Mouse (Mus musculus): ENCODE results near the gene Spire2. TPM values are rescaled to one million over a fixed set of nuclear protein-coding genes. Genes with fewer than 3 reads are reported as not detected.
"Not testable (repeated sequence)": the region's sequence is repeated elsewhere in the genome, so short reads cannot be mapped to it uniquely, and the experiment has no call there.

The Spire2 gene
- 5.4 and 5.9 TPM in 2 replicates for polyA plus RNA-seq (2015; fragmentation: Nextera tagmentation; extraction: Ambion mirVana)

GRCm38 (mm10) chr8:123332262-123333090, at the start of gene Spire2:
Gene Spire2 (plus strand): TSS chr8:123332713.
- Histone ChIP-seq H3K4me2 (peak within 1 kb of the TSS; percentile 96), H3K9me3 (no peaks in the 10 kb centered on the region), H3K4me1 (peaks cover 11% of the 10 kb centered on the region; the same call in 1 of the 2 replicates), H3K27ac (peak within 1 kb of the TSS; percentile 21; the same call in 1 of the 2 replicates), H3K9ac (peak within 1 kb of the TSS; percentile 19; the same call in 1 of the 2 replicates), H3K27me3 (replicated peaks) (0 out of 2 replicates have a peak, but pooled peaks cover 12% of the 10 kb centered on the region), H3K4me3 (replicated peaks) (peak within 1 kb of the TSS; percentile 60), H3K36me3 (no peaks in the 10 kb centered on the region)
- WGBS, result under 1% methylated on average over 45 of the region's 85 CpGs
- ATAC-seq (ENCODE audit: insufficient read depth, low FRiP score, low read depth), result peak; percentile 78

DNA sequence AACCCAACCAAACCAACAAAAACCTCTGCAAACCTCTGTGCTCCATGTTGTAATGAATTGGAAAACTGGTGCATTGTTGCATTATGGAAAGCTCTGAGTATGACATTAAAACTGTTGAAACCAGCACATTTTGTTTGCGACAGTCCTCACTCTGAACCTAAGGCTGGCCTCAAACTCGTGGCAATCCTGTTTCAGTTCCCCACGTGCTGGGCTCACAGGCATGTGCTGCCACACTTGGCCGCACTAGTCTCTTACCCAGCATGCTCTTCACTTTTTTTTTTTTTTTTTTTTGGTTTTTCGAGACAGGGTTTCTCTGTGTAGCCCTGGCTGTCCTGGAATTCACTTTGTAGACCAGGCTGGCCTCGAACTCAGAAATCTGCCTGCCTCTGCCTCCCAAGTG, 49.5 kb upstream of the Spire2 start:
- ATAC-seq (ENCODE audit: insufficient read depth, low FRiP score, low read depth); H3K4me3 ChIP-seq (replicated peaks): not testable (repeated sequence)
- WGBS, result 90% methylated on average over 5 of the region's 6 CpGs

GRCm38 (mm10) chr8:123283991-123284390, 48.5 kb upstream of the Spire2 start:
- Histone ChIP-seq H3K9ac (no peak overlapping the region), H3K27ac (no peak overlapping the region), H3K27me3 (replicated peaks) (no peaks in the 10 kb centered on the region), H3K9me3 (no peaks in the 10 kb centered on the region), H3K4me1 (no peaks in the 10 kb centered on the region), H3K4me3 (replicated peaks) (no peak overlapping the region), H3K4me2 (no peak overlapping the region), H3K36me3 (0 out of 2 replicates have a peak, but pooled peaks cover 10% of the 10 kb centered on the region)
- 83% methylated on average over 7 of the region's 7 CpGs for WGBS
- ATAC-seq (ENCODE audit: insufficient read depth, low FRiP score, low read depth), result no peak

More for the DNA sequence above, 49.5 kb upstream of the Spire2 start:
- H3K4me1 ChIP-seq; H3K9ac ChIP-seq; H3K27ac ChIP-seq; H3K36me3 ChIP-seq; H3K9me3 ChIP-seq; H3K27me3 ChIP-seq (replicated peaks); H3K4me2 ChIP-seq: not testable (repeated sequence)

DNA sequence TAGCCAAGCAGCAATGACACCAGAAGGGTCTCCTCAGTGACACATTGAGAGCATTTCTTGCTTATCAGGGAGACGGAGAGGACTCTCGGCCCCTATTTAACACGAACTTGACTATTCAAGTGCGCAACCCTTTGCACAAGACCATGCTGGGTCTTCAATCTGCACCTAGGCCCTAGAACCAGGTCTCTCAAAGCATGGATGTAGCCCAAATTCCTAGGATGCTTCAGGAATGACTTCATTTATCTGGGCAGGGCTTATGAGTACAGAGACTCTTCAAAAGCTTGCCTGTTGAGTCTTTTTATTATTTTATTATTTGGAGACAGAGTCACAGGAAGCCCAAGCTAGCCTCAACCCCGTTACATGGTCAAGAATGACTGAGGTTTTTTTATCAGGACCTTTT, 48.0 kb upstream of the Spire2 start:
- Histone ChIP-seq H3K27me3 (replicated peaks) (no peaks in the 10 kb centered on the region), H3K36me3 (0 out of 2 replicates have a peak, but pooled peaks cover 10% of the 10 kb centered on the region), H3K27ac (no peak overlapping the region), H3K4me2 (no peak overlapping the region), H3K4me3 (replicated peaks) (no peak overlapping the region), H3K9ac (no peak overlapping the region), H3K9me3 (no peaks in the 10 kb centered on the region), H3K4me1 (no peaks in the 10 kb centered on the region)
- WGBS, result 88% methylated on average over 5 of the region's 5 CpGs
- ATAC-seq (ENCODE audit: insufficient read depth, low FRiP score, low read depth), result no peak

DNA sequence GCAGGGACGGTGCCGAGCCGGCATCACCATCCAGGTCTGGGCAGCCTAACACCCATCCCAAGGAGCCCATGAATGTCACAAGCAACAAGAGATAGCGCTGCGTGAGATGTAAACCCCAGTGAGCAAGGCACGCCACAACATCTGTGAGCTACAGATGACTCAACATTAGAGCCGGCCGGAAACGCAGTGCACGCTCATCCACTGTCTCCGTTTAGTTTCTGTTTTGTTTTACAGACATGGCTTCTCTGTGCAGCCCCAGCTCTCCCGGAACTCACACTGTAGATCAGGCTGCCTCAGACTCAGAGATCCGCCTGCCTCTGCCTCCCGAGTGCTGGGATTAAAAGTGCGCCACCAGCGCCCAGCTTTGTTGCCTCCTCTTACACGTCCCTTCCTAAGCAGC, 45.2 kb upstream of the Spire2 start:
- no peak for ATAC-seq (ENCODE audit: insufficient read depth, low FRiP score, low read depth)
- 0 out of 2 replicates have a peak, but pooled peaks cover 8% of the 10 kb centered on the region for H3K36me3 ChIP-seq
- 94% methylated on average over 17 of the region's 17 CpGs for WGBS

GRCm38 (mm10) chr8:123290166-123290565, 42.3 kb upstream of the Spire2 start:
- 73% methylated on average over 4 of the region's 4 CpGs for WGBS
- no peak overlapping the region for H3K4me3 ChIP-seq (replicated peaks)
- H3K9me3 ChIP-seq, result no peaks in the 10 kb centered on the region
- ATAC-seq (ENCODE audit: insufficient read depth, low FRiP score, low read depth), result no peak
- H3K9ac ChIP-seq, result no peak overlapping the region
- H3K27ac ChIP-seq, result no peak overlapping the region
- H3K4me2 ChIP-seq, result no peak overlapping the region
- H3K4me1 ChIP-seq, result no peaks in the 10 kb centered on the region
- H3K36me3 ChIP-seq, result peaks cover 8% of the 10 kb centered on the region; the same call in 1 of the 2 replicates
- no peaks in the 10 kb centered on the region for H3K27me3 ChIP-seq (replicated peaks)

More for the DNA sequence above, 45.2 kb upstream of the Spire2 start:
- H3K27ac ChIP-seq, result no peak overlapping the region
- no peak overlapping the region for H3K4me2 ChIP-seq
- H3K4me3 ChIP-seq (replicated peaks), result no peak overlapping the region
- H3K4me1 ChIP-seq, result no peaks in the 10 kb centered on the region
- H3K27me3 ChIP-seq (replicated peaks), result no peaks in the 10 kb centered on the region
- no peak overlapping the region for H3K9ac ChIP-seq
- no peaks in the 10 kb centered on the region for H3K9me3 ChIP-seq

DNA sequence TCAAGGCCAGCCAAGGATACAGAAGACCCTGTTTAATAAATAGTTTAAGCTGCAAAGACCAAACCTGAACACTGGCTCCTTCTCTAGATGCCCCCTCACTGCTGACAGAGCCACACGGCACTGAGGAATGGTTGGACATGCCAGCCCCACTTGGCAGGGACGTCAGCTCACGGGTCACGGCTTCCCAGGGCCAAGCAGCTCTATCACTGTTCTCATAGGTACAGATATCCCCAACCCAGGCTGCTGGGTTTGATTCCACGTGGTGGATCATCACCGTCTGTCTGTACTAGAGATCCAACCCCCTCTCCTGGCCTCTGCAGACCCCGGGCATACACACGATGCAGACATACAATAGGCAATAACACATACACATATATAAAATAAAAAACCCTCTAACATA, 41.8 kb upstream of the Spire2 start:
- H3K36me3 ChIP-seq, result peaks cover 11% of the 10 kb centered on the region; the same call in 1 of the 2 replicates
- ATAC-seq (ENCODE audit: insufficient read depth, low FRiP score, low read depth), result no peak
- no peaks in the 10 kb centered on the region for H3K9me3 ChIP-seq
- no peaks in the 10 kb centered on the region for H3K27me3 ChIP-seq (replicated peaks)
- no peak overlapping the region for H3K4me3 ChIP-seq (replicated peaks)
- no peaks in the 10 kb centered on the region for H3K4me1 ChIP-seq
- H3K27ac ChIP-seq, result no peak overlapping the region
- H3K4me2 ChIP-seq, result no peak overlapping the region
- 95% methylated on average over 8 of the region's 8 CpGs for WGBS
- no peak overlapping the region for H3K9ac ChIP-seq

GRCm38 (mm10) chr8:123291716-123292115, 40.8 kb upstream of the Spire2 start:
- Histone ChIP-seq H3K9me3 (no peaks in the 10 kb centered on the region), H3K4me2 (no peak overlapping the region), H3K36me3 (peaks cover 15% of the 10 kb centered on the region), H3K27ac (no peak overlapping the region), H3K27me3 (replicated peaks) (no peaks in the 10 kb centered on the region), H3K4me1 (no peaks in the 10 kb centered on the region), H3K9ac (no peak overlapping the region), H3K4me3 (replicated peaks) (no peak overlapping the region)
- 85% methylated on average over 8 of the region's 8 CpGs for WGBS
- no peak for ATAC-seq (ENCODE audit: insufficient read depth, low FRiP score, low read depth)

- ATAC-seq (ENCODE audit: insufficient read depth, low FRiP score, low read depth), result no peak
- H3K4me2 ChIP-seq, result no peak overlapping the region
- H3K4me1 ChIP-seq, result no peaks in the 10 kb centered on the region
- H3K27ac ChIP-seq, result no peak overlapping the region
- H3K9me3 ChIP-seq, result no peaks in the 10 kb centered on the region
- no peak overlapping the region for H3K4me3 ChIP-seq (replicated peaks)
- H3K27me3 ChIP-seq (replicated peaks), result no peaks in the 10 kb centered on the region
- 87% methylated on average over 3 of the region's 3 CpGs for WGBS
- no peak overlapping the region for H3K9ac ChIP-seq
- H3K36me3 ChIP-seq, result peaks cover 15% of the 10 kb centered on the region
Measured at GRCm38 (mm10) chr8:123292281-123292680, 40.2 kb upstream of the Spire2 start.

- Histone ChIP-seq H3K9ac (no peak overlapping the region), H3K27me3 (replicated peaks) (no peaks in the 10 kb centered on the region), H3K9me3 (no peaks in the 10 kb centered on the region), H3K4me3 (replicated peaks) (no peak overlapping the region), H3K36me3 (peaks cover 13% of the 10 kb centered on the region), H3K4me2 (no peak overlapping the region), H3K4me1 (no peaks in the 10 kb centered on the region), H3K27ac (no peak overlapping the region)
- WGBS, result 85% methylated on average over 2 of the region's 2 CpGs
- no peak for ATAC-seq (ENCODE audit: insufficient read depth, low FRiP score, low read depth)
Measured at GRCm38 (mm10) chr8:123292785-123293184, 39.7 kb upstream of the Spire2 start.

DNA sequence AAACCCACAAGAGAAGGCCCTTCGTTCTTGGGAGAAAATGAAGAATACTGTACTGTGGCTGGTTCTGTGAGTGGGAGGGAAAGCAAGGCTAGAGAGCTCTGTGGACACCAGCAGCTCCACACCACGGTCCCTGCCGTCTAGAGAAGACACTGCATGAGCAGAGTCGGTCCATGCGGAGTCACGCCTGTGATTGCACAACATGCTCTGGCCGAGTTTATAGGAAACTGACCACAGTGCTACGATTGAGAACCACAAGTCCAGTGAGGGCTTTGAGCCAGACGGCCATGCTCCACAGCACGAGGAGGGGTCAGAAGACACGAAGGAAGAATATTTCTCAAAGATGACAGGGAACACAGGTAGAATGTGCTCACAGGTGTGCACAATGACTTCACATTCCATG, 34.2 kb upstream of the Spire2 start:
- Histone ChIP-seq H3K4me2 (no peak overlapping the region), H3K27ac (no peak overlapping the region), H3K4me3 (replicated peaks) (no peak overlapping the region)

DNA sequence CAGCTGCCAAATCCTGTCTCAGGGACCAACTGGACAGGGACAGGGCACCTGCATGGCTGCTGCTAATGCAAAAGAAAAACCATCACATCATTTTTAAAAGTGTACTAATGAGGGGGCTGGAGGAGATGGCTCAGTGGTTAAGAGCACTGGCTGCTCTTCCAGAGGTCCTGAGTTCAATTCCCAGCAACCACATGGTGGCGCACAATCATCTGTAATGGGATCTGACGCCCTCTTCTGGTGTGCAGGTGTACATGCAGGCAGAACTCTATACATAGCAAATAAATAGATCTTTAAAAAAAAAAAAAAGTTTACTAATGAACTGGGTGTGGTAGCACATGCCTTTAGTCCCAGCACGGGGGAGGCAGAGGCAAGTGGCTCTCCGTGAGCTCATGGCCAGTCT, 23.8 kb upstream of the Spire2 start:
- Histone ChIP-seq H3K36me3 (0 out of 2 replicates have a peak, but pooled peaks cover 4% of the 10 kb centered on the region), H3K9ac (no peak overlapping the region), H3K27ac (no peak overlapping the region), H3K9me3 (no peaks in the 10 kb centered on the region), H3K27me3 (replicated peaks) (no peaks in the 10 kb centered on the region), H3K4me1 (no peaks in the 10 kb centered on the region), H3K4me2 (no peak overlapping the region), H3K4me3 (replicated peaks) (no peak overlapping the region)
- WGBS, result 70% methylated on average over 4 of the region's 4 CpGs
- no peak for ATAC-seq (ENCODE audit: insufficient read depth, low FRiP score, low read depth)

More for the DNA sequence above, 34.2 kb upstream of the Spire2 start:
- Histone ChIP-seq H3K4me1 (no peaks in the 10 kb centered on the region), H3K9ac (no peak overlapping the region), H3K27me3 (replicated peaks) (no peaks in the 10 kb centered on the region), H3K9me3 (no peaks in the 10 kb centered on the region), H3K36me3 (peaks cover 7% of the 10 kb centered on the region)
- no peak for ATAC-seq (ENCODE audit: insufficient read depth, low FRiP score, low read depth)
- 89% methylated on average over 11 of the region's 11 CpGs for WGBS

Measured in stomach, embryonic 15.5 days (tissue).